Mouse (Mus musculus) brown adipose tissue, adult 24 weeks (tissue): Measurements from ENCODE around the gene Dnajc24. TPM values are rescaled to one million over a fixed set of nuclear protein-coding genes. Genes with fewer than 3 reads are reported as not detected.

Source experiments
- H3K27ac ChIP-seq: fragments of 200-500 bp; replicated peaks from 2 replicates; pipeline ENCODE4 v1.5.1; 2012; ENCODE audit warnings: low read depth, mild to moderate bottlenecking, low read length
- H3K4me1 ChIP-seq: fragments of 200-500 bp; 2 replicates; pipeline ENCODE4 v1.6.1; 2012; ENCODE audit warnings: low read length, mixed read lengths; ENCODE audit not compliant: control insufficient read depth, insufficient read depth, insufficient read length
- H3K4me3 ChIP-seq: fragments of 200-500 bp; 2 replicates; pipeline ENCODE4 v1.5.1; 2012; ENCODE audit warnings: low read depth, mild to moderate bottlenecking, low read length, moderate library complexity; ENCODE audit not compliant: insufficient read depth
- polyA plus RNA-seq: library from polyadenylated mRNA; stranded (reverse); fragments of >200 nt; gene quantifications from 2 replicates; pipeline ENCODE4 v1.2.4, GENCODE M21; 2012; ENCODE audit not compliant: missing spikeins, insufficient read depth, insufficient read length

Dnajc24 gene
- polyA plus RNA-seq, 1 experiment, result 26.6 TPM

DNA sequence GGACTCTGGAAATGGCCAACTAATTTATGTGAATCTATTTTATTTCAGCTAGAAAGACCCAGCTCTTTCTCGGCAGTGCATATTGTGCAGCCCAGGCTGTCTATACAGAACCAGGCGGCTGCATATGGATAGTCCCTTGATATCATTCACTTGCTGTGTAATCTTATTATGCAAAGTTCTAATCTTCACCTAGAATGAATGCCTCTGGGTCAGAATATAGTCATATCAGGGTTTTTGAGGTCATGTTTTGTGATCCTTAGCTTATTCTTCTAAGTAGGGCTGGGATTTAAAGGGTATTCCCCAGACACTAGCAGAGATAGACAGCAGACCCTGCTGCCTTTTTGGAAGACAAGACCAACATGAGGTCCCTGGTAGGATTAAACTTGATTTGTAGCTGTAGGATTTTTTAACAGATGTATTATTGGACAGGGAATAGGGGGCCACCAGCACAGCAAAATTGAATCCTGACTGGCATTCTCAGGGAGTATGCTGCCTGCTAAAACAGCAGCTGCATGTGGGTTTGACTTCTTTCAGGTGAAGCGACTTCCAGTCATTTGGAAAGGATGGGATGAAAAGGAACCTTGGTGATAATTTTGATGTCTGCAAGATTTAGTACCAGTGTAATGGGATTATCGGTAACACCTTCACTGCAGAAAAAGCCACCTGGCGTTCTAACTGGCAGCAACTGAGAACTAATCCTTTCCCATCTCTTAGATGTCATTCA, 85.6 kb downstream of the Dnajc24 start:
- H3K27ac ChIP-seq, result no peak overlapping the region
- no peak overlapping the region for H3K4me3 ChIP-seq
- peaks cover 2% of the 10 kb centered on the region; the same call in 1 of the 2 replicates for H3K4me1 ChIP-seq

Other genes with a start within 250 kb of the Dnajc24 start
- 10.1 and 14.4 TPM in 2 replicates for gene Elp4, start 99.0 kb downstream of the Dnajc24 start, polyA plus RNA-seq
- 118 and 133 TPM in 2 replicates for gene Immp1l, start 98.9 kb downstream of the Dnajc24 start, polyA plus RNA-seq